14 mouse cellular contexts compared by ENCODE assay signal in the genomic region with DNA sequence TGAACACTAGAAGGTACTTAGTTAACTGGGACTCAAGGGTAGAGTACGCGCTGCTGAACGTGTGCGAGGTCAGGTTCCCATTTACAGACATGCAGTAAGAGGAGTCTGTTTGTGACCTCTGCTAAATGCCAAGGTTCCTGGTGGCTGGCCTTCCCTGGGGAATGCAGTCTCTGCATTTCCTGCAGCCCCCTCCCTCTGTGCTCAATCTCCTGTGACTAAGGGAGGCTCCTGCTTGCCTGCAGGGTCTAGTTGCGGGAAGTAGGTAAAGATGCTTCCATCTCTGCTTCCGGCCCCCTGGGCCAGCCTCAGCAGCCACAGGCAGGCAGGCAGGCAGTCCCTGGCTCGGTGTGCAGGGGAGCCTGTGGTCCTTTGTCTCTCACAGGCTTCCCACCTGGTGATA. TPM values are rescaled to one million over a fixed set of nuclear protein-coding genes. Genes with fewer than 3 reads are reported as not detected.
DNase-seq lines count a peak whose midpoint lies in the region; ATAC-seq and TF ChIP-seq lines count a peak whose summit lies in the region.
"Had no signal": no experiment of that assay in that cellular context is flagged by ENCODE, and none has a peak within 500 bp of the region (broad histone marks: within the 10 kb centered on the region; RNA-seq: fewer than 3 reads in every experiment).

No protein-coding gene starts in this region.

- peaks cover 33% of the 10 kb centered on the region for H3K4me1 ChIP-seq in heart, embryonic 13.5 days
- H3K4me1 ChIP-seq in lung, embryonic 14.5 days (ENCODE audit: insufficient read depth) = 0 out of 2 replicates have a peak, but pooled peaks cover 3% of the 10 kb centered on the region
- peaks cover 27% of the 10 kb centered on the region for H3K4me1 ChIP-seq in liver, embryonic 13.5 days (replicated peaks)
- H3K4me1 ChIP-seq: hindbrain, embryonic 15.5 days had no signal

- no peaks in the 10 kb centered on the region for H3K9me3 ChIP-seq in heart, embryonic 13.5 days
- H3K9me3 ChIP-seq in lung, embryonic 14.5 days (ENCODE audit: low read depth, low read length) = no peaks in the 10 kb centered on the region
- no peaks in the 10 kb centered on the region for H3K9me3 ChIP-seq in liver, embryonic 13.5 days (replicated peaks)
- H3K9me3 ChIP-seq: G1E; hindbrain, embryonic 15.5 days; megakaryocyte, embryonic 14.5 days; neural tube, embryonic 13.5 days had no signal

- no peak for DNase-seq in heart, adult 9 months (ENCODE audit: low spot score in 2 of 2)
- DNase-seq in lung, embryonic 14.5 days = no peak
- no peak for DNase-seq in lung, postnatal 14 days
- DNase-seq in adrenal gland, postnatal 10 days = peak; percentile 56
- DNase-seq in liver, embryonic 13.5 days = no peak
- DNase-seq in cerebellum, adult 11-12 months = no peak
- DNase-seq: cerebellum, postnatal 36 days; right cerebral cortex, postnatal 4 days had no signal

- H3K27me3 ChIP-seq in heart, embryonic 13.5 days (replicated peaks) = no peaks in the 10 kb centered on the region
- H3K27me3 ChIP-seq in lung, embryonic 14.5 days (ENCODE audit: insufficient read depth, low read length) = no peaks in the 10 kb centered on the region
- H3K27me3 ChIP-seq in liver, embryonic 13.5 days = no peaks in the 10 kb centered on the region
- H3K27me3 ChIP-seq: hindbrain, embryonic 15.5 days; megakaryocyte, embryonic 14.5 days; neural tube, embryonic 13.5 days had no signal

- H3K9ac ChIP-seq in heart, embryonic 13.5 days = peak overlapping the region; percentile 12
- no peak overlapping the region for H3K9ac ChIP-seq in lung, embryonic 14.5 days
- H3K9ac ChIP-seq in liver, embryonic 13.5 days = no peak overlapping the region
- H3K9ac ChIP-seq: hindbrain, embryonic 15.5 days; neural tube, embryonic 13.5 days had no signal

- H3K4me3 ChIP-seq in heart, embryonic 13.5 days = no peak overlapping the region
- H3K4me3 ChIP-seq in lung, embryonic 14.5 days (ENCODE audit: low read depth, low read length) = no peak overlapping the region
- no peak overlapping the region for H3K4me3 ChIP-seq in liver, embryonic 13.5 days (replicated peaks)
- H3K4me3 ChIP-seq: hindbrain, embryonic 15.5 days; megakaryocyte, embryonic 14.5 days; neural tube, embryonic 13.5 days had no signal

- ATAC-seq in heart, embryonic 13.5 days (ENCODE audit: extremely low read depth, insufficient number of reproducible peaks, low FRiP score, low TSS enrichment) = no peak
- no peak for ATAC-seq in lung, embryonic 14.5 days (ENCODE audit: insufficient read depth)
- ATAC-seq in liver, embryonic 13.5 days (ENCODE audit: low read depth) = no peak
- ATAC-seq in granulocyte monocyte progenitor cell, adult 5-6 weeks (replicated peaks; ENCODE audit: poor library complexity, severe bottlenecking) = no peak

- no peak for TF ChIP-seq CTCF in lung, embryonic 14.5 days (IDR thresholded peaks at IDR 0.05; ENCODE audit: low read depth)

- 51% methylated on average over 7 of the region's 7 CpGs for WGBS in heart, embryonic 13.5 days
- 47% methylated on average over 7 of the region's 7 CpGs for WGBS in lung, embryonic 14.5 days
- 55% methylated on average over 7 of the region's 7 CpGs for WGBS in liver, embryonic 13.5 days (ENCODE audit: insufficient replicate concordance)

- H3K36me3 ChIP-seq in heart, embryonic 13.5 days = peaks cover 35% of the 10 kb centered on the region
- H3K36me3 ChIP-seq in lung, embryonic 14.5 days (ENCODE audit: insufficient read depth) = peaks cover 34% of the 10 kb centered on the region
- H3K36me3 ChIP-seq in liver, embryonic 13.5 days = peaks cover 39% of the 10 kb centered on the region

- peak overlapping the region; percentile 80 for H3K27ac ChIP-seq in heart, embryonic 13.5 days (replicated peaks)
- peak overlapping the region; percentile 18; the same call in 1 of the 2 replicates for H3K27ac ChIP-seq in lung, embryonic 14.5 days (ENCODE audit: low read depth)
- H3K27ac ChIP-seq in liver, embryonic 13.5 days = peak overlapping the region; percentile 60
- H3K27ac ChIP-seq: hindbrain, embryonic 15.5 days; neural tube, embryonic 13.5 days had no signal

- H3K4me2 ChIP-seq in heart, embryonic 13.5 days = no peak overlapping the region
- H3K4me2 ChIP-seq in lung, embryonic 14.5 days = no peak overlapping the region
- H3K4me2 ChIP-seq in liver, embryonic 13.5 days = no peak overlapping the region
- H3K4me2 ChIP-seq: hindbrain, embryonic 15.5 days; neural tube, embryonic 13.5 days had no signal

RNA-seq across cellular contexts. Expression of a gene that starts 16.2 kb away (rescaled TPM):
- 248 and 278 TPM in 2 replicates for polyA plus RNA-seq in heart, embryonic 13.5 days (2015; fragmentation: Nextera tagmentation; extraction: Ambion mirVana)
- 209 and 227 TPM in 2 replicates for polyA plus RNA-seq in lung, embryonic 14.5 days (2014; fragmentation: Nextera tagmentation; extraction: Ambion mirVana)
- 100 to 1,000 TPM; 321 to 368 TPM for total RNA-seq in adrenal gland, postnatal 10 days (2021)
- 235 and 238 TPM in 2 replicates for polyA plus RNA-seq in liver, embryonic 13.5 days (2015; fragmentation: Nextera tagmentation; extraction: Ambion mirVana)
- total RNA-seq in granulocyte monocyte progenitor cell, adult 5-6 weeks (2014; fragmentation: Nextera tagmentation) = 214 and 226 TPM in 2 replicates
- total RNA-seq in granulocyte monocyte progenitor cell, adult 5-6 weeks (2017) = 65.7 and 89.0 TPM in 2 replicates

RNA-seq across cellular contexts. Expression of a gene that starts 43.9 kb away (rescaled TPM):
- polyA plus RNA-seq in heart, embryonic 13.5 days (2015; fragmentation: Nextera tagmentation; extraction: Ambion mirVana) = 1.0 and 1.1 TPM in 2 replicates
- polyA plus RNA-seq in lung, embryonic 14.5 days (2014; fragmentation: Nextera tagmentation; extraction: Ambion mirVana) = 5.4 and 5.7 TPM in 2 replicates
- total RNA-seq in adrenal gland, postnatal 10 days (2021) = 1 to 10 TPM; 2.7 TPM
- 1.0 and 1.1 TPM in 2 replicates for polyA plus RNA-seq in liver, embryonic 13.5 days (2015; fragmentation: Nextera tagmentation; extraction: Ambion mirVana)
- total RNA-seq in granulocyte monocyte progenitor cell, adult 5-6 weeks (2014; fragmentation: Nextera tagmentation) = 10.1 and 18.2 TPM in 2 replicates
- 16.0 and 18.5 TPM in 2 replicates for total RNA-seq in granulocyte monocyte progenitor cell, adult 5-6 weeks (2017)

RNA-seq across cellular contexts. Expression of a gene that starts 58.0 kb away (rescaled TPM):
- 134 and 143 TPM in 2 replicates for polyA plus RNA-seq in heart, embryonic 13.5 days (2015; fragmentation: Nextera tagmentation; extraction: Ambion mirVana)
- polyA plus RNA-seq in lung, embryonic 14.5 days (2014; fragmentation: Nextera tagmentation; extraction: Ambion mirVana) = 212 and 239 TPM in 2 replicates
- 100 to 1,000 TPM; 147 to 154 TPM for total RNA-seq in adrenal gland, postnatal 10 days (2021)
- 200 and 222 TPM in 2 replicates for polyA plus RNA-seq in liver, embryonic 13.5 days (2015; fragmentation: Nextera tagmentation; extraction: Ambion mirVana)
- total RNA-seq in granulocyte monocyte progenitor cell, adult 5-6 weeks (2014; fragmentation: Nextera tagmentation) = 190 and 212 TPM in 2 replicates
- total RNA-seq in granulocyte monocyte progenitor cell, adult 5-6 weeks (2017) = 219 and 227 TPM in 2 replicates

Comparison
In these comparisons a context has a peak if more than half of its experiments do, and no peak if none do; other contexts are left out.
1. H3K27ac ChIP-seq: peak in every context shown above with its lines; median percentile 80 in heart, embryonic 13.5 days; 60 in liver, embryonic 13.5 days; 18 in lung, embryonic 14.5 days.